Mouse (Mus musculus) bone marrow, adult 2 months (tissue): ENCODE data around the gene Tnfrsf25.

Source experiments
- CTCF ChIP-seq: fragments of 200-500 bp; IDR thresholded peaks from 2 replicates; pipeline ENCODE4 v1.5.1; 2011; ENCODE audit warnings: low read length, control low read depth; ENCODE audit not compliant: control insufficient read depth, insufficient read depth
- POLR2A ChIP-seq: fragments of 200-500 bp; IDR thresholded peaks from 2 replicates; pipeline ENCODE4 v1.6.1; 2011; ENCODE audit warnings: low read depth, mild to moderate bottlenecking, control low read depth, low read length, borderline replicate concordance; ENCODE audit not compliant: control insufficient read depth

DNA sequence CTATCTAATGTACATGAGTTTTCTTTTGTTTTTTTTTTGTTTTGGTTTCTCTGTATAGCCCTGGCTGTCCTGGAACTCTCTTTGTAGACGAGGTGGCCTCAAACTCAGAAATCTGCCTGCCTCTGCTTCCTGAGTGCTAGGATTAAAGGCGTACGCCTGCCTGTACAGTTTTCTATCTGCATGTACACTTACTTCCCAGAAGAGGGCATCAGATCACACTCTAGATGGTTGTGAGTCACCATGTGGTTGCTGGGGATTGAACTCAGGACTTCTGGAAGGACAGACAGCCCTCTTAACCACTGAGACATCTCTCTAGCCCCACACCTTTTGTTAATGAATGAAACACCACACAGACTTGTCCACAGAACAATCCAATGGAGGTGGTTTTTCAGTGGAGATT, 36.5 kb upstream of the Tnfrsf25 start:
- TF ChIP-seq CTCF: no peak
- no peak for TF ChIP-seq POLR2A
